Mouse (Mus musculus): Measurements from ENCODE around the gene Jun. TPM values are rescaled to one million over a fixed set of nuclear protein-coding genes. Genes with fewer than 3 reads are reported as not detected.

Jun gene
- polyA plus RNA-seq, 1 experiment from 2014 or later = 62.7 TPM

- Histone ChIP-seq H3K4me3 (ENCODE audit: low read depth, low read length) (no peak overlapping the region), H3K27me3 (ENCODE audit: control insufficient read depth, insufficient read depth, low read length) (no peaks in the 10 kb centered on the region), H3K4me1 (replicated peaks; ENCODE audit: control insufficient read depth, insufficient read depth, low read length) (peaks cover 2% of the 10 kb centered on the region; the same call in 1 of the 2 replicates), H3K36me3 (ENCODE audit: control insufficient read depth, insufficient read depth, low read length) (no peaks in the 10 kb centered on the region), H3K4me2 (ENCODE audit: low read depth, low read length, severe bottlenecking) (no peak overlapping the region), H3K9ac (ENCODE audit: low read length) (no peak overlapping the region), H3K9me3 (ENCODE audit: control insufficient read depth, low read length) (no peaks in the 10 kb centered on the region), H3K27ac (ENCODE audit: low read depth, low read length) (no peak overlapping the region)
- DNase-seq (ENCODE audit: low spot score) (no peak), ATAC-seq (replicated peaks; ENCODE audit: low FRiP score) (no peak)
Measured at GRCm38 (mm10) chr4:95012256-95012655, 39.8 kb downstream of the Jun start.

GRCm38 (mm10) chr4:95008175-95009057 is 43.6 kb downstream of the Jun start:
- no peaks in the 10 kb centered on the region for H3K9me3 ChIP-seq (ENCODE audit: control insufficient read depth, low read length)
- 46% methylated on average over 13 of the region's 13 CpGs for WGBS
- H3K27me3 ChIP-seq (ENCODE audit: control insufficient read depth, insufficient read depth, low read length) = no peaks in the 10 kb centered on the region
- no peak overlapping the region for H3K4me3 ChIP-seq (ENCODE audit: low read depth, low read length)
- peak; percentile 77 for ATAC-seq (replicated peaks; ENCODE audit: low FRiP score)
- DNase-seq (ENCODE audit: low spot score) = peak; percentile 76
- no peak overlapping the region for H3K4me2 ChIP-seq (ENCODE audit: low read depth, low read length, severe bottlenecking)
- no peak overlapping the region for H3K27ac ChIP-seq (ENCODE audit: low read depth, low read length)
- peaks cover 2% of the 10 kb centered on the region; the same call in 1 of the 2 replicates for H3K4me1 ChIP-seq (replicated peaks; ENCODE audit: control insufficient read depth, insufficient read depth, low read length)
- H3K9ac ChIP-seq (ENCODE audit: low read length) = no peak overlapping the region
- no peaks in the 10 kb centered on the region for H3K36me3 ChIP-seq (ENCODE audit: control insufficient read depth, insufficient read depth, low read length)

DNA sequence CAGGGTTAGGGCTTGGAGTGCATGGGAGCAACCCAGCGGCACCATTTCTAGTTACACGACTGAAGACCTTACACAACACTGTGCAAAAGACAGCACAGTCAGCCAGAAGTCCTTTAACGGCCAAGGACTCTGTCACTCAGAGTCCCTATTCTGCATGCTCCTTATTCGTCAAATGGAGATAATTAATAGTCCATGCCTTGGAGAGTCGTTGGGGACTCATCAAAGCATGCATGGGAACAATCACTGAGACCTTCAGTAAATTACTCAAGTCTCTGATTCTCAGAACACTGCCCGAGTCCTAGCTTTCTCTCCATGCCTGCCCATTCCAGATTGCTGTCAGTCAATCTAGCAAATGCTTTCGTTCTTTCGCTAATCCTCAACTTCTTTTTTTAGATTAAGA is 44.3 kb downstream of the Jun start:
- no peak overlapping the region for H3K9ac ChIP-seq (ENCODE audit: low read length)
- H3K27me3 ChIP-seq (ENCODE audit: control insufficient read depth, insufficient read depth, low read length) = no peaks in the 10 kb centered on the region
- H3K4me2 ChIP-seq (ENCODE audit: low read depth, low read length, severe bottlenecking) = no peak overlapping the region
- no peak overlapping the region for H3K4me3 ChIP-seq (ENCODE audit: low read depth, low read length)
- no peaks in the 10 kb centered on the region for H3K36me3 ChIP-seq (ENCODE audit: control insufficient read depth, insufficient read depth, low read length)
- WGBS = 57% methylated on average over 8 of the region's 8 CpGs
- DNase-seq (ENCODE audit: low spot score) (no peak), ATAC-seq (replicated peaks; ENCODE audit: low FRiP score) (no peak)
- H3K9me3 ChIP-seq (ENCODE audit: control insufficient read depth, low read length) = no peaks in the 10 kb centered on the region
- no peak overlapping the region for H3K27ac ChIP-seq (ENCODE audit: low read depth, low read length)
- H3K4me1 ChIP-seq (replicated peaks; ENCODE audit: control insufficient read depth, insufficient read depth, low read length) = peaks cover 2% of the 10 kb centered on the region; the same call in 1 of the 2 replicates

DNA sequence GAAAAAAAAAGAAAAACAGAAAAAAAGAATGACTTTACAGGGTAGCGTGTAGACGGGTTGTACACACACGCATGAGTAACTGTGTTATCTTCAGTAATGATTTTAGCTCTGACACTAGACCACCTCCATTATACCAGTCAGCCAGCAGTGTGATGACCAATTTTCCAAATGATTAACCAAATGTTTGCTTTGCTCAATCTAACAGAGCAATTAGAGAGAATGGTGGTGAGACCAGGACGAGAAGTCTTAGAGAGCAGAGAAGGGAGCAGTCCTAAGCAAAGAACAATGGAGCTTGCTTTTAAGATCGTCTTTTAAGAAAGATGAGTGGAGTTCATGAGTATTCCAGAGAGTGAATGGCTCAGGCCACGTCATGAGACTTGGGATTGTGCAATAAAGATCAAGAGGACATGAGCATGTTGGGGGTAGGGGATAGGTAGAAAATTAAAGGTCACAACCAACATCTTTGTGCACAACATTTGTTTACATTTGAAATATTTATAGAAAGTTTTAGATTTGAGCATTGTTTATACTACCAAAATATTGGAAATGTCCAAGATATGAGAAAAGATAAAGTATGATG is 46.7 kb downstream of the Jun start:
- no peak for ATAC-seq (replicated peaks; ENCODE audit: low FRiP score)
- H3K36me3 ChIP-seq (ENCODE audit: control insufficient read depth, insufficient read depth, low read length) = no peaks in the 10 kb centered on the region

DNA sequence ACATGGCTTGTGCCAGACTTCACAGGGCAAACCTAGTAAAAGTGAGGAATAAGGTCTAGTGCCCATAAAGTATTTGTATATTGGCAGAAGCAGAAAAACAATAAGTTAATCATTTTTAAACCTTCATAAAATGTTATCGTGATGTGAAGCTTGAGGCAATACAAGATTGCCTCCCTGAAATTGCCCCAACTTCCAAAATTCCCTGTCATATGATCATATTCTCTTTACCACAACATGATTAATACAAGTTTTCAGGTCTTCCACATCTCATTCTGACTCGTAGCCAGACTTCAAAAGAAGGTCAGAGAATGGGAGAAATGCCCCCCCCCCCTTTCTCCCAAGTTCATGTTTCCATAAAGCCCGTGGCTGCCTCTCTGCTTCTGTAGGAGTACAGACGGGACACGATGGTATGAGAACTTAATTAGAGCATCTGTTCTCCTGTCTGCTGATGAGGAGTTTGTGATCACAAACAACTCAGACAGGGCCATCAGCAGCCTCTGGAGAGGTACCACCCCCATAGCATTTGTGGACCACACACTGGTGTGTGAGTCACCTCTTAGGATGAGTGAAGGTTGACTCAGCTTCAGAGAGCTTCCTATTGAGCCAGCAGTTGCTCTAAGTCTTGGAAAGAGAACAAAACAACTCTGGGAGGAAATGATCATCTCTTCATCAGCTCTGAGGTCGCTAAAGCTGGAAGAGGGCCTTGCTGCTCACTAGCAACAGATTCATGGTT is 50.8 kb downstream of the Jun start:
- no peak overlapping the region for H3K27ac ChIP-seq (ENCODE audit: low read depth, low read length)
- no peaks in the 10 kb centered on the region for H3K27me3 ChIP-seq (ENCODE audit: control insufficient read depth, insufficient read depth, low read length)
- no peak for DNase-seq (ENCODE audit: low spot score)
- no peak overlapping the region for H3K4me3 ChIP-seq (ENCODE audit: low read depth, low read length)
- no peaks in the 10 kb centered on the region for H3K36me3 ChIP-seq (ENCODE audit: control insufficient read depth, insufficient read depth, low read length)
- no peaks in the 10 kb centered on the region for H3K4me1 ChIP-seq (replicated peaks; ENCODE audit: control insufficient read depth, insufficient read depth, low read length)
- H3K9ac ChIP-seq (ENCODE audit: low read length) = no peak overlapping the region
- H3K9me3 ChIP-seq (ENCODE audit: control insufficient read depth, low read length) = no peaks in the 10 kb centered on the region
- no peak overlapping the region for H3K4me2 ChIP-seq (ENCODE audit: low read depth, low read length, severe bottlenecking)
- WGBS = 68% methylated on average over 6 of the region's 6 CpGs
- no peak for ATAC-seq (replicated peaks; ENCODE audit: low FRiP score)

More for the DNA sequence above, 46.7 kb downstream of the Jun start:
- Histone ChIP-seq H3K9me3 (ENCODE audit: control insufficient read depth, low read length) (no peaks in the 10 kb centered on the region), H3K4me1 (replicated peaks; ENCODE audit: control insufficient read depth, insufficient read depth, low read length) (peaks cover 2% of the 10 kb centered on the region; the same call in 1 of the 2 replicates), H3K9ac (ENCODE audit: low read length) (no peak overlapping the region), H3K4me2 (ENCODE audit: low read depth, low read length, severe bottlenecking) (no peak overlapping the region), H3K4me3 (ENCODE audit: low read depth, low read length) (no peak overlapping the region), H3K27me3 (ENCODE audit: control insufficient read depth, insufficient read depth, low read length) (no peaks in the 10 kb centered on the region), H3K27ac (ENCODE audit: low read depth, low read length) (no peak overlapping the region)
- WGBS = 70% methylated on average over 6 of the region's 6 CpGs
- no peak for DNase-seq (ENCODE audit: low spot score)

- H3K9ac ChIP-seq (ENCODE audit: low read length) = no peak overlapping the region
- no peaks in the 10 kb centered on the region for H3K9me3 ChIP-seq (ENCODE audit: control insufficient read depth, low read length)
- no peak overlapping the region for H3K4me3 ChIP-seq (ENCODE audit: low read depth, low read length)
- no peak overlapping the region for H3K4me2 ChIP-seq (ENCODE audit: low read depth, low read length, severe bottlenecking)
- DNase-seq (ENCODE audit: low spot score) (no peak), ATAC-seq (replicated peaks; ENCODE audit: low FRiP score) (no peak; the same call in 1 of the 2 replicates)
- no peak overlapping the region for H3K27ac ChIP-seq (ENCODE audit: low read depth, low read length)
- H3K27me3 ChIP-seq (ENCODE audit: control insufficient read depth, insufficient read depth, low read length) = no peaks in the 10 kb centered on the region
- no peaks in the 10 kb centered on the region for H3K36me3 ChIP-seq (ENCODE audit: control insufficient read depth, insufficient read depth, low read length)
- H3K4me1 ChIP-seq (replicated peaks; ENCODE audit: control insufficient read depth, insufficient read depth, low read length) = no peaks in the 10 kb centered on the region
- WGBS = 73% methylated on average over 1 of the region's 1 CpGs
Measured at GRCm38 (mm10) chr4:95000147-95000546, 51.9 kb downstream of the Jun start.

DNA sequence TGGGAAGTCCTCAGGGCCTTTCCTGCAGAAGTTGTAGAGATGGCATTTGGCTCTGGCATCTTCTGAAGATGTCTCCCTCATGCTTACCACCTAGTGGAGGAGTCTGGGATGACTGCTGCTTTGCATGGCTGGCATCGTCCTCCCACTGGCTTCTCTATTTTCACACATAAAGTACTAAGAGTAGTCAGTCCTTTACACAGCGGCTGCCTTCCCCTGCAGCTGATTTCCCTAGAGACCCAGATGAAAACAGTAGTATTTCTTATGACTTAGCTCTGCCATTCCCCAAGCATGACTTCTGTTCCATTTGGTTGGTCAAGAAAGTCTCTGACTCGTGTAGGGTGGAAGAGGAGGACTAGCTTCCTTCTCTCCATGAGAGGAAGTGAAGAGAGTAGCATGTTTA is 52.8 kb downstream of the Jun start:
- Histone ChIP-seq H3K27ac (ENCODE audit: low read depth, low read length) (no peak overlapping the region), H3K9me3 (ENCODE audit: control insufficient read depth, low read length) (no peaks in the 10 kb centered on the region), H3K36me3 (ENCODE audit: control insufficient read depth, insufficient read depth, low read length) (no peaks in the 10 kb centered on the region), H3K4me2 (ENCODE audit: low read depth, low read length, severe bottlenecking) (no peak overlapping the region), H3K9ac (ENCODE audit: low read length) (no peak overlapping the region), H3K4me1 (replicated peaks; ENCODE audit: control insufficient read depth, insufficient read depth, low read length) (no peaks in the 10 kb centered on the region), H3K27me3 (ENCODE audit: control insufficient read depth, insufficient read depth, low read length) (no peaks in the 10 kb centered on the region), H3K4me3 (ENCODE audit: low read depth, low read length) (no peak overlapping the region)
- WGBS = 68% methylated on average over 3 of the region's 3 CpGs
- ATAC-seq (replicated peaks; ENCODE audit: low FRiP score) (no peak), DNase-seq (ENCODE audit: low spot score) (no peak)

Measured in forebrain, embryonic 11.5 days (tissue).